Mouse (Mus musculus) hindbrain, embryonic 12.5 days (tissue): ENCODE measurements around the gene Grap2. TPM values are rescaled to one million over a fixed set of nuclear protein-coding genes. Genes with fewer than 3 reads are reported as not detected.

Experiments
- ATAC-seq: fragments of 200-750 bp; cut with Nextera tagmentation; 2 replicates; pipeline ENCODE4 v1.8.0; 2017; ENCODE audit warnings: moderate TSS enrichment; ENCODE audit not compliant: low FRiP score
- H3K27ac ChIP-seq: fragments of 300-500 bp; sonication (generic); 2 replicates; pipeline ENCODE4 v1.5.1; 2016; ENCODE audit warnings: mild to moderate bottlenecking
- H3K27me3 ChIP-seq: fragments of 300-500 bp; sonication (generic); 2 replicates; pipeline ENCODE4 v1.6.1; 2016; ENCODE audit warnings: mild to moderate bottlenecking
- H3K36me3 ChIP-seq: fragments of 300-500 bp; sonication (generic); 2 replicates; pipeline ENCODE4 v1.6.1; 2016; ENCODE audit warnings: mild to moderate bottlenecking
- H3K4me1 ChIP-seq: fragments of 300-500 bp; sonication (generic); 2 replicates; pipeline ENCODE4 v1.6.1; 2016
- H3K4me2 ChIP-seq: fragments of 300-500 bp; sonication (generic); replicated peaks from 2 replicates; pipeline ENCODE4 v1.6.1; 2016; ENCODE audit warnings: mild to moderate bottlenecking
- H3K4me3 ChIP-seq: fragments of 300-500 bp; sonication (generic); 2 replicates; pipeline ENCODE4 v1.5.1; 2016; ENCODE audit warnings: mild to moderate bottlenecking
- H3K9ac ChIP-seq: fragments of 300-500 bp; sonication (generic); 2 replicates; pipeline ENCODE4 v1.6.1; 2016; ENCODE audit warnings: mild to moderate bottlenecking, moderate library complexity
- H3K9me3 ChIP-seq: fragments of 300-500 bp; sonication (generic); replicated peaks from 2 replicates; pipeline ENCODE4 v1.6.1; 2016; ENCODE audit warnings: mild to moderate bottlenecking
- WGBS: fragments of 180-500 bp; shearing (Covaris S2); methylation state at CpG from one replicate; pipeline ENCODE4 v1.1.7; 2016; 5-methylcytosine and 5-hydroxymethylcytosine counted together
- polyA plus RNA-seq: library from polyadenylated mRNA; unstranded; fragments of >200 nt; fragmentation: Nextera tagmentation; extraction: Ambion mirVana; gene quantifications from 2 replicates; pipeline ENCODE4 v1.2.1, GENCODE M21; 2016

Gene Grap2
- polyA plus RNA-seq, 1 experiment from 2014 or later: 3.0 TPM

GRCm38 (mm10) chr15:80658815-80659471, 86.5 kb downstream of the Grap2 start:
- peaks cover 6% of the 10 kb centered on the region; the same call in 1 of the 2 replicates for H3K4me1 ChIP-seq
- no peaks in the 10 kb centered on the region for H3K36me3 ChIP-seq

DNA sequence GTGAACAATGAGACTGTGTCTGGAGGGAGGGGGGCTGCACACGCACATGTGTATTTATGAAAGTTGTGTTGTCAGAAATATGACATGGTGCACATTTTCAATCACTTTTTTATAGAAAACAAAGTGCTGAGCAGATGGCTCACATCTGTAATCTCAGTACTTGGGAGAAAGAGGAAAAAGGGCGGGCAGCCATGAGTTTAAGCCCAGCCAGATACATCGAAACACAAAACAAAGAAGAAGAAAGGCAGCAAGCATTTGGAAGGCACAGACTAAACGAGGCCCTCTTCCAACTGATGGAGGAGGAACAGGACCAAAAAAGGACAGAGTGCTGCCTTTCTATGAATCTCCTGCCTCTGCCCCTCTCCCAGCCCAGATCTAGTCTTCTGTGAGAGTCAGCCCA, 88.6 kb downstream of the Grap2 start:
- peaks cover 6% of the 10 kb centered on the region; the same call in 1 of the 2 replicates for H3K4me1 ChIP-seq
- H3K9me3 ChIP-seq: no peaks in the 10 kb centered on the region
- WGBS: 61% methylated on average over 4 of the region's 4 CpGs
- no peaks in the 10 kb centered on the region for H3K36me3 ChIP-seq
- H3K27ac ChIP-seq: no peak overlapping the region
- no peak overlapping the region for H3K4me3 ChIP-seq
- ATAC-seq: no peak
- no peak overlapping the region for H3K4me2 ChIP-seq
- no peak overlapping the region for H3K9ac ChIP-seq
- H3K27me3 ChIP-seq: no peaks in the 10 kb centered on the region

More at GRCm38 (mm10) chr15:80658815-80659471, 86.5 kb downstream of the Grap2 start:
- Histone ChIP-seq H3K27ac (no peak overlapping the region), H3K4me3 (no peak overlapping the region), H3K9ac (no peak overlapping the region), H3K4me2 (no peak overlapping the region), H3K9me3 (no peaks in the 10 kb centered on the region), H3K27me3 (no peaks in the 10 kb centered on the region)
- no peak for ATAC-seq
- WGBS: 61% methylated on average over 6 of the region's 6 CpGs

DNA sequence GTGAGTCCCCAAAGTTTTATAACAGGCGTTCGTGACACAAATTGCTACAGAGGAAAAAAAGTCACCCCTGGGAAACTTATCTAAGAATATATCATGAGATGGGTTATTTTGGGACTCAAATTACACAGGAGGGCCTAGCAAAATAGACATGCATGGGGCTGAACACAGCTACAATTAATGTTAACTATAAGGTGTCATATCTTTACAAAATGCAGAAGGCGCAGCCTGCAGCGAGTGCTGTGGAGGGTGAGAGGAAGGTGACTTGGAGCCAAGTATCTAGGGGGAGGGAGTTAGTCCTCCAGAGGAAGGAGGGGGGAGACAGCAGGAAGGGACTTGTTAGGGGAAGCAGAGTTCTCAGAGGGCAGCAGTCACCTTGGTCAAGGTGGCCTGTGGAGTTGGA, 92.0 kb downstream of the Grap2 start:
- Histone ChIP-seq H3K27ac (no peak overlapping the region), H3K9ac (no peak overlapping the region), H3K27me3 (peaks cover 2% of the 10 kb centered on the region; the same call in 1 of the 2 replicates), H3K36me3 (no peaks in the 10 kb centered on the region), H3K4me1 (no peaks in the 10 kb centered on the region), H3K4me3 (no peak overlapping the region), H3K4me2 (no peak overlapping the region), H3K9me3 (no peaks in the 10 kb centered on the region)
- no peak for ATAC-seq
- WGBS: 85% methylated on average over 4 of the region's 4 CpGs

DNA sequence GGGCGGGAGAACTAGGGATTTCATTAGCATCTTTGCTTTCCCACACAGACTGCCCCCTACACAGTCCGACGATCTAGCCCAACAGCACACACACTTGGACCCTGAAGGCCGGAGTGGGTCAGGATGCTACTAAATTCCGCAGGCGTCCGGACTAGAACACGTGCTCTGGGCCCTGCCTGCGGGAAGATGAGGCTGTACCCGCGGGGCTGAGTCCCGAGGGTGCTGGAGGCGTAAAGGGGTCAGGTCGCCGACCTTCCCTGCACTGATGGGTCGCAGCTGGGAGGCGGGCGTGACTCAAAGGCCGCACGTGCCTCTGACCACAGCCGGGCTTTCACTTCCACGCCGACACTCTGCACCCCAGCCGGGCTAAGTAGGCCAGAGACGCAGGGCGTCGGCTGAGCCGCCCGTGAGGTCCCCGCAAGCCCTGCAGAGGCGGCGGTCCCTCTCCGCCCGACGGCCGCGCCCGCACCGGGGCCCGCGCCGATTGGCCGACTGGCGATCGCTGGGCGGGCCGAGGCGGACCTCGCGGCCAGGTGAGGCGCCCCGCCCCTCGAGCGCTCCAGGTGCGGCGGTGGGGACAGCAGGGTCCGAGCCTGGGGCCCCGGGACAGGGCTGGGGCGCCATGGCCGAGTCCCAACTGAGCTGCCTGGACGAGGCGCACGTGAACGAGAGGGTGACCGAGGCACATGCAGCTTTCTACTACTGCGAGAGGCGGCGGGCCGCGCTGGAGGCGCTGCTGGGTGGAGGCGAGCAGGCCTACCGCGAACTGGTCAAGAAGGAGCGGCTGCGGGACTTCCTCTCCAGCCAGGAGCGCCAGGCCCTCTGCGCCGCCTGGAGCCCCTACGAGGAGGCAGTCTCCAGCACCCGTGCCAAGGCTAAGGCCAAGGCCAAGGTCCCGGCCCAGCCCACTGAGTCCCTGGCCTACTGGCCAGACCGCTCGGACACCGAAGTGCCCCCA, 99.2 kb downstream of the Grap2 start, which contains the start of gene Fam83f:
Gene Fam83f, plus strand, starts transcription at position 553 of the 958 bp plus-strand sequence.
- H3K36me3 ChIP-seq: no peaks in the 10 kb centered on the region
- H3K27ac ChIP-seq: no peak within 1 kb of the TSS
- peaks cover 52% of the 10 kb centered on the region for H3K27me3 ChIP-seq
- H3K4me1 ChIP-seq: peaks cover 9% of the 10 kb centered on the region
- H3K4me2 ChIP-seq: peak within 1 kb of the TSS; percentile 79
- peak within 1 kb of the TSS; percentile 51; the same call in 1 of the 2 replicates for H3K9ac ChIP-seq
- peak within 1 kb of the TSS; percentile 43 for H3K4me3 ChIP-seq
- no peaks in the 10 kb centered on the region for H3K9me3 ChIP-seq
- WGBS: 3% methylated on average over 83 of the region's 85 CpGs
- ATAC-seq: 0 out of 2 replicates have a peak, but pooled peaks have one; percentile 50

- ATAC-seq: no peak
- WGBS: 76% methylated on average over 2 of the region's 2 CpGs
- H3K27ac ChIP-seq: no peak overlapping the region
- H3K9me3 ChIP-seq: no peaks in the 10 kb centered on the region
- no peaks in the 10 kb centered on the region for H3K36me3 ChIP-seq
- H3K4me1 ChIP-seq: peaks cover 9% of the 10 kb centered on the region
- no peak overlapping the region for H3K9ac ChIP-seq
- H3K4me3 ChIP-seq: no peak overlapping the region
- H3K4me2 ChIP-seq: no peak overlapping the region
- peaks cover 57% of the 10 kb centered on the region for H3K27me3 ChIP-seq
Measured at GRCm38 (mm10) chr15:80672810-80673209, 100.4 kb downstream of the Grap2 start.

- Histone ChIP-seq H3K36me3 (no peaks in the 10 kb centered on the region), H3K4me2 (no peak overlapping the region), H3K27ac (no peak overlapping the region), H3K27me3 (peaks cover 57% of the 10 kb centered on the region), H3K9me3 (no peaks in the 10 kb centered on the region), H3K9ac (no peak overlapping the region), H3K4me3 (no peak overlapping the region), H3K4me1 (peaks cover 16% of the 10 kb centered on the region)
- 58% methylated on average over 4 of the region's 4 CpGs for WGBS
- no peak for ATAC-seq
Measured at GRCm38 (mm10) chr15:80673337-80674095, 101.1 kb downstream of the Grap2 start.

DNA sequence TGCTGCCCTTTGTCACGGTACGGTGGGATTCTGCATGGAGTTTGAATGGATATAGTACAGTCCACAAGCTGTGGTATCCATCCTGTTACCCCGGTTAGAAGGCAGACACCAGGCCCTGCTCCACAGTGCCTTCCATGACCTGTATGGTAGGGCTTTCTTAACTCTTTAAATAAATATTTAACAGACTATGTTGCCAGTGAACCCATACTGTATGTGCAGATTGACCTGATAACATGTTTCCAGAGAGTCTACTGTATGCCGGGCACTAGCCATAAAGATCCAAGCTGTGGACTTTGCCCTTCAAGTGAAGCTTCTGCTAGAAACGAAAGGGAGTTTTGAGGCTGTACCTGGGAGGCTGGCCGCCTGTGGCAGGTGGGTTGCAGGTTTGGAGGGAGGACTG, 102.3 kb downstream of the Grap2 start:
- ATAC-seq: no peak
- Histone ChIP-seq H3K27me3 (peaks cover 52% of the 10 kb centered on the region), H3K9ac (no peak overlapping the region)

GRCm38 (mm10) chr15:80679515-80680215, 107.3 kb downstream of the Grap2 start:
- H3K4me3 ChIP-seq: no peak overlapping the region
- no peak overlapping the region for H3K4me2 ChIP-seq
- ATAC-seq: peak; percentile 63; the same call in 1 of the 2 replicates
- H3K27me3 ChIP-seq: peaks cover 11% of the 10 kb centered on the region
- 49% methylated on average over 8 of the region's 8 CpGs for WGBS
- H3K9me3 ChIP-seq: no peaks in the 10 kb centered on the region
- H3K36me3 ChIP-seq: no peaks in the 10 kb centered on the region
- H3K27ac ChIP-seq: 0 out of 2 replicates have a peak overlapping the region, but pooled peaks have one; percentile 48
- no peak overlapping the region for H3K9ac ChIP-seq
- H3K4me1 ChIP-seq: peaks cover 42% of the 10 kb centered on the region

More for the DNA sequence above, 102.3 kb downstream of the Grap2 start:
- Histone ChIP-seq H3K4me3 (no peak overlapping the region), H3K27ac (no peak overlapping the region), H3K36me3 (no peaks in the 10 kb centered on the region), H3K4me2 (no peak overlapping the region), H3K4me1 (peaks cover 22% of the 10 kb centered on the region), H3K9me3 (no peaks in the 10 kb centered on the region)
- whole genome bisulfite sequencing: 82% methylated on average over 6 of the region's 6 CpGs

- Histone ChIP-seq H3K9me3 (no peaks in the 10 kb centered on the region), H3K4me3 (no peak overlapping the region), H3K36me3 (no peaks in the 10 kb centered on the region), H3K4me1 (peaks cover 50% of the 10 kb centered on the region), H3K27ac (no peak overlapping the region), H3K4me2 (no peak overlapping the region), H3K9ac (no peak overlapping the region), H3K27me3 (peaks cover 5% of the 10 kb centered on the region)
- no peak for ATAC-seq
- WGBS: 56% methylated on average over 7 of the region's 7 CpGs
Measured at GRCm38 (mm10) chr15:80680347-80681030, 108.1 kb downstream of the Grap2 start.

GRCm38 (mm10) chr15:80681466-80681881, 109.1 kb downstream of the Grap2 start:
- no peaks in the 10 kb centered on the region for H3K9me3 ChIP-seq
- peaks cover 5% of the 10 kb centered on the region for H3K27me3 ChIP-seq
- no peak overlapping the region for H3K4me2 ChIP-seq
- 71% methylated on average over 4 of the region's 4 CpGs for WGBS
- H3K9ac ChIP-seq: no peak overlapping the region
- H3K4me3 ChIP-seq: no peak overlapping the region
- H3K36me3 ChIP-seq: no peaks in the 10 kb centered on the region
- no peak for ATAC-seq
- H3K4me1 ChIP-seq: peaks cover 60% of the 10 kb centered on the region
- no peak overlapping the region for H3K27ac ChIP-seq

GRCm38 (mm10) chr15:80682343-80682742, 109.9 kb downstream of the Grap2 start:
- H3K9me3 ChIP-seq: no peaks in the 10 kb centered on the region
- no peaks in the 10 kb centered on the region for H3K36me3 ChIP-seq
- H3K4me2 ChIP-seq: no peak overlapping the region
- H3K4me1 ChIP-seq: peaks cover 61% of the 10 kb centered on the region
- H3K9ac ChIP-seq: no peak overlapping the region
- no peaks in the 10 kb centered on the region; the same call in 1 of the 2 replicates for H3K27me3 ChIP-seq
- WGBS: 83% methylated on average over 8 of the region's 8 CpGs
- H3K27ac ChIP-seq: no peak overlapping the region
- no peak overlapping the region for H3K4me3 ChIP-seq
- ATAC-seq: no peak
